Mouse (Mus musculus) lung, adult 2 months (tissue): ENCODE measurements around the gene Gstt2. TPM values are rescaled to one million over a fixed set of nuclear protein-coding genes. Genes with fewer than 3 reads are reported as not detected.

Source experiments
- DNase-seq: peaks from one replicate; pipeline ENCODE4 v3.0.0; 2022
- H3K4me1 ChIP-seq: fragments of 200-500 bp; 2 replicates; pipeline ENCODE4 v1.6.1; 2011; ENCODE audit warnings: low read length; ENCODE audit not compliant: control insufficient read depth, insufficient read depth
- H3K4me3 ChIP-seq: fragments of 200-500 bp; replicated peaks from 2 replicates; pipeline ENCODE3; 2011; ENCODE audit warnings: low read depth, mild to moderate bottlenecking, control low read depth, low read length; ENCODE audit errors: extremely low read depth
- CTCF ChIP-seq: fragments of 200-500 bp; IDR thresholded peaks from 2 replicates; pipeline ENCODE4 v1.5.1; 2011; ENCODE audit warnings: mild to moderate bottlenecking, low read length, control low read depth; ENCODE audit not compliant: insufficient read depth
- POLR2A ChIP-seq: fragments of 200-500 bp; IDR thresholded peaks from 2 replicates; pipeline ENCODE4 v1.6.1; 2011; ENCODE audit warnings: low read depth, mild to moderate bottlenecking, control low read depth, low read length, borderline replicate concordance; ENCODE audit errors: extremely low read depth
- WGBS: fragments of 180-500 bp; shearing (Covaris S2); methylation state at CpG from one replicate; pipeline ENCODE4 v1.1.7; 2018; 5-methylcytosine and 5-hydroxymethylcytosine counted together
- polyA plus RNA-seq: library from polyadenylated mRNA; depleted of rRNA; stranded (reverse); fragments of >200 nt; gene quantifications from 2 replicates; pipeline ENCODE4 v1.2.3, GENCODE M21; 2012

Gstt2 gene
- polyA plus RNA-seq, 1 experiment: 149 TPM

DNA sequence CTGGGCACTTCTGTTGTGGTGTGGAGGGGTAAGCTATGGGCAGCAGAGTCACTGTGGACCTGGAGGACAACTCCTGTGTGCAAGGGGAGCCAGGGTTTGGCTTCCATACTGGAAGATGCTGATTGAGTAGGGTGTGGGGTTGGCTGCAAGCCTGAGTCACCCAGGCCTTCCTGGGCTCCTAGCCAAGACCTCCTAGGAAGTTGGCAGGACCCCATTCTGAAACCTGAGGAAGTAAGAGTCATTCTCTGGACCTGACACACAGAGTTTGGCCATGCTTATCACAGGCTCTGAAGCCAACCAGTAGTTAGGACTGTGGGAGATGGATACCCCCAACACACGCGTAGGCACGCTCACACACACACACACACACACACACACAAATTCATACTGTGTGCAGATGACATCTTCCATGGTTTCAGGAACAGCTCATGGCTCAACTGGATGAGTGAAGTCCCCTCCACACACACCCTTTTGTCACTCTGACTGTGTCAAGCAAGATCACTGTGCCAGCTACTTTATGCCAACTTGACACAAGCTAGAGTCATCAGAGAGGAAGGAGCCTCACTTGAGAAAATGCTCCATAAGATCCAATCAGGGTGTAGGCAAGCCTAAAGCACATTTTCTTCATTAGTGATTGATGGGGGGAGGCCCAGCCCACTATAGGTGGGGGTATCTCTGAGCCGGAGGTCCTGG lies 9.4 kb downstream of the Gstt2 start:
- peak; percentile 33 for DNase-seq
- H3K4me1 ChIP-seq: 0 out of 2 replicates have a peak, but pooled peaks cover 2% of the 10 kb centered on the region
- H3K4me3 ChIP-seq: no peak overlapping the region
- WGBS: 88% methylated on average over 4 of the region's 4 CpGs
- TF ChIP-seq CTCF (no peak), POLR2A (no peak)

DNA sequence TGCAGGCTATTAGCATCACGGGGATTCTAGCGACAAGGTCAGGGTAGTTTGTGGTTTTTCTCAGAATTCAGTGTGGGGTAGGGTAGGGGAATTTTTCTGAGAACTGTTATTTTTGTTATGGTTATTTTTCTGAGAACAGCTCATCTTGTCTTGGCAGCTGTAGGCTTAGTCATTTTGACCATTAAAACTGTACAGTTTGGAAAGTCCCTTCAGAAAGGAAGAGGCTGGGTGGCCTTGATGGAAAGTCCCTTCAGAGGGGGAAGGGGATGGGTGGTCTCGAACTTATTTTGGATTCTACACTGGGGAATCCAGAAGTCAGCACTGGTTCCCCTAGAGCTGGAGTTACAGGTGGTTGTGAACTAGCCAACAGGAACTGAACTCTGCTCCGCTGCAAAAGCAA lies 12.7 kb downstream of the Gstt2 start:
- DNase-seq: no peak
- 0 out of 2 replicates have a peak, but pooled peaks cover 2% of the 10 kb centered on the region for H3K4me1 ChIP-seq
- TF ChIP-seq CTCF (no peak), POLR2A (no peak)
- no peak overlapping the region for H3K4me3 ChIP-seq
- 73% methylated on average over 4 of the region's 4 CpGs for WGBS

DNA sequence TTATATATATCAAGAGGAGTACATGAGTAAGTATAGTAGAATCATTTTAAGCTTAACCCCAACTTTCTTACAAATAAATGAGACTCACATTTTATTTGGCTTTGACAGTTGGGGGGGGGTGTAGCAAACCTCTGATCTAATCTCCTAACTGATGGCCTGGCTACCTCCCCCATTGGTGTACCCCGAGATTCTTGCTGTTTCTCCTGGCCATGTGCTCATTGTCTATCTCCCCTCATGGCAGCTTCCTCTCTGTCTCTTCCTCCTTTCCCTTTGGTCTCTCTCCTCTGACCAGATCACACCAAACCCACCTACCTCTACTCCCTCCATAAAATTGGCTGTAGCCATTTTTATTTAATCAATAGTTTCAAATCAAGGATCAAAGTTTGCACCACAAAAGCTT lies 13.4 kb downstream of the Gstt2 start:
- WGBS: 79% methylated on average over 1 of the region's 1 CpGs
- no peak for DNase-seq
- Histone ChIP-seq H3K4me1 (0 out of 2 replicates have a peak, but pooled peaks cover 2% of the 10 kb centered on the region), H3K4me3 (no peak overlapping the region)
- TF ChIP-seq POLR2A (no peak), CTCF (no peak)

DNA sequence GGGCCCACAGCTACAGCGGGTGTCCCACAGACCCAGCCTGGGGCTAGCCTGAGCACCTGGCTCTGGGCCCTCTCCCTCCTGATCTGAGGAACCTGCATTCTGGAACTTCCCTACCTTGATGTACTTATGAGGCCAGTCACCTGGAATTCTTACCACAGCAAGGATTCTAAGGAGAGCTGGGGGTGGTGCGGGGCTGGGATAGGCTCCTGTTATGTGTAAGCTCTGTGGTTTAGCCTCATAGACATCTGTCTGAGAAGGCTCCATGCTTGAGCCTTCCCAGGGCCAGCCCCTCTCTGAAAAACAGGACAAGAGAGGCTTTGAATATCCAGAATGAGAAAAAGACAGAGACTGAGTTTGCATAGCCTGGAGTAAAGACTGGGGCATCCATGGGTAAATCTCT lies 14.8 kb downstream of the Gstt2 start, which contains the start of gene Gstt4:
Gstt4 (minus strand) TSS at position 101 of the 400 bp plus-strand sequence.
- no peak within 1 kb of the TSS for H3K4me3 ChIP-seq
- WGBS: 90% methylated on average over 2 of the region's 2 CpGs
- 0 out of 2 replicates have a peak, but pooled peaks cover under 1% of the 10 kb centered on the region for H3K4me1 ChIP-seq
- TF ChIP-seq POLR2A (no peak), CTCF (no peak)
- DNase-seq: no peak

DNA sequence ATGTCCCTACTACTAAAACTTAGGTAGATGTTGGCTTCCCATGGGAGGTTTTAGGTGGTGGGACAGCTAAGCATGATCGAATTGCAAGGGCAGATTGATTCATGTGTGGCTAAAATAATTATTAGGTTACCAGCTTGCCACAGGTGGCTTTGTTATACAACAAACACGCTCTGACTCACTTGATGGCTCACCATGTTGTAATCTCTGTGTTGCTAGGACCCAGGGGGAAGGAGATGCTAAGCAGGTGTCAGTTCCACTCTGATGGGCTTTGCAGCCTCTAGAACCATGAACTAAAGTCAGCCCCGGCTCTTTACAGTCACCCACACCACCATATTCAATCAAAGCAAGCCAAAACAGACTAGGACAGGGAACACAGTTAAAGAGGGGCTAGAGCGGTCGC lies 17.3 kb downstream of the Gstt2 start:
- no peaks in the 10 kb centered on the region for H3K4me1 ChIP-seq
- WGBS: 85% methylated on average over 5 of the region's 5 CpGs
- H3K4me3 ChIP-seq: no peak overlapping the region
- no peak for DNase-seq
- TF ChIP-seq POLR2A: no peak
- TF ChIP-seq CTCF: no peak

DNA sequence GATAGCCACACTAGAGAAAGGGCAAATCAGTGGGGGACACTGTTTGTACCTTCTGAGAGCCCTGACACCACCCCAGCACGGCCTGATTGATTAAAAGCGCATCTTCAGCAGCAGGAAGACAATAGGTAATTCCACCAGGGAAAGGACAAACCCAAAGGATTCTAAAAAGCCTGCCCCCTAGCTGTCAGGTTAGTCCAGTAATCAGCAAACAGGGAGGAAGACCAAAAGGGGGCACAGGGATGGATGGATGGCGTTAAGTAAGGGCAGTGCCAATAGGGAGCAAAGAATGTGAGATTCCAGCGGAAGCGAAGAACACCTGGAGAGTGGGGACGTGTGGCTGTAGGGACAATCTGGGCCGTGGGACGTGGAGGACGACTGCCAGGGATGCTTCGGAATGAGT lies 18.6 kb downstream of the Gstt2 start:
- 61% methylated on average over 10 of the region's 10 CpGs for WGBS
- no peak for TF ChIP-seq CTCF
- no peak for TF ChIP-seq POLR2A
- Histone ChIP-seq H3K4me1 (no peaks in the 10 kb centered on the region), H3K4me3 (no peak overlapping the region)
- no peak for DNase-seq

DNA sequence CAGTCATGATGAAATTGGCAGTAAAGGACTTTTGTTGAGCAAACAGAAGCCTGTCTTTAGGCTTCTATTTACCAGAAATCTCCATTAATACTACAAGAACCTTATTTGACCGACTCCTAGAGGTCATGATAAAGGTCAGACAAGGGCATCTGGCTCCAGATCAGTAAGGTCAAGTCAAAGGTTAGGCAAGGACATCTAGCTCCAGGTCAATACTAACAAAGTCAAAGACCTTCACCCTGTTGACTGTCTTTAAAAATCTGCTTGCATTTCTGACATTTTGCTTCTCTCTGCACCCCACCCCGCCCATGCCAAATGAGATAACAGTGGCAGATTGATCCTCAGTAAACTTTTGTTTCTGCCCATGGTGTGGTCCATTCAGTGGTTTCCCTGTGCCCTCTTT lies 33.0 kb downstream of the Gstt2 start:
- TF ChIP-seq CTCF (no peak), POLR2A (no peak)
- DNase-seq: no peak
- 66% methylated on average over 2 of the region's 2 CpGs for WGBS
- no peak overlapping the region for H3K4me3 ChIP-seq
- H3K4me1 ChIP-seq: no peaks in the 10 kb centered on the region

DNA sequence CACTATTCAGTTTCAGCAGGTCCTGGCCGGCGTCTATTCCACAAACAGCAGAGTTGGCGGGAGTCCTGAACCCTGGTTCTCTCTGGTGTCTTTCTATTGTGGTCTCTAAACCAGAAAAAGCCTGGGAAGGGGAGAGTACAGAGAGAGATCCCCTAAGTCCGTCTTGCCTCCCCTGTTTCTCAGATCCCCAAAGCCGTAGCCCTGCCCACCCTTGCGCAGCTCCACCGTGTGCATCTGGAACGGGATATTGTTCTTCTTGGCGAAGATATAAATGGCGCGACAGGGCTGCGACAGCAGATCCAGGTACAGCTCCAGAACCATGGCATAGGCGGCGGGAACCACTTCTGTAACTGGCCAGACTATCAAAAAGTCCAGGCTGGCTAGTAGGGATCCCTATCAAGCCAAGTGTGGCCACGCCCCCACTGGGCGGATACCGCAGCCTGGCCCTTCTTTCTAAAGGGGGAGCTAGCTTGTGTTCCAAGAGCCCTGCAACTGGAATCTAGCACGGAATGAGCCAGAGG lies 39.0 kb downstream of the Gstt2 start, which contains the start of gene Gstt1:
Gstt1 (minus strand) TSS at position 409 of the 521 bp plus-strand sequence.
- peaks cover 8% of the 10 kb centered on the region for H3K4me1 ChIP-seq
- no peak for TF ChIP-seq CTCF
- peak; percentile 58; the same call in 1 of the 2 replicates for TF ChIP-seq POLR2A
- 1% methylated on average over 18 of the region's 18 CpGs for WGBS
- peak within 1 kb of the TSS; percentile 82 for H3K4me3 ChIP-seq
- DNase-seq: peak; percentile 77

DNA sequence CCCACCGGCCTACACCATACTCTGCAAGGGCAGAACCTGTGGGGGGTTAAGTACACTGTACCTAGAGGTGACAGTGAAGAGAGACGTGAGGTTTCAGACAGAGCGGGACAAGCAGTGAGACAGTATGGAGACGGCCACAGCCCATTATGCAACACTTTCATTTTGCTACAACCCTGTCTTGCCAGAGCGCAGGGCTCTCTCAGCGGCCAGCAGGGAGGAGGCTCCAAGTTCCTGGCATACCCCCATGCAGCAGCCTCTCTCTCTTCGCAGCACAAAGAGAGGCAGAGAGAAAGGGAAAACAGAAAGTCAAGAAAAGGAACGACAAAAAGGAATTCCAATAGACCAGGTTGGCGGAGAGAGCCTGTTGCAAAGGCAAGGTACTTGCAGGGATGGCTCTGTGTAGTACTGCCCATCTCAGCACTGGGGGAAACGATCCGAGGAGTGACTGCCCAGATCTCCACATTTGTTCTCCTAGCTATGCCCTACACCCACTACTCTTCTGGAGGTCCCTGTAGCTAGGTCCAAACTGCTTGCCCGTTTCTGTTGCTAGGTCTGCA lies 39.5 kb downstream of the Gstt2 start:
- DNase-seq: peak; percentile 62
- H3K4me1 ChIP-seq: peaks cover 8% of the 10 kb centered on the region
- H3K4me3 ChIP-seq: peak overlapping the region; percentile 82
- no peak for TF ChIP-seq CTCF
- TF ChIP-seq POLR2A: peak; percentile 59; the same call in 1 of the 2 replicates
- under 1% methylated on average over 12 of the region's 12 CpGs for WGBS
